Mouse (Mus musculus) frontal cortex, postnatal 10 days (tissue): ENCODE results near the gene Hoxa11.

ENCODE experiments used
- DNase-seq, 2 experiments: peaks; one replicate each; pipeline ENCODE4 v3.0.0; 2022; ENCODE audit warnings: low spot score in 2 of 2, mixed read lengths in 1 of 2

Hoxa11 gene

DNA sequence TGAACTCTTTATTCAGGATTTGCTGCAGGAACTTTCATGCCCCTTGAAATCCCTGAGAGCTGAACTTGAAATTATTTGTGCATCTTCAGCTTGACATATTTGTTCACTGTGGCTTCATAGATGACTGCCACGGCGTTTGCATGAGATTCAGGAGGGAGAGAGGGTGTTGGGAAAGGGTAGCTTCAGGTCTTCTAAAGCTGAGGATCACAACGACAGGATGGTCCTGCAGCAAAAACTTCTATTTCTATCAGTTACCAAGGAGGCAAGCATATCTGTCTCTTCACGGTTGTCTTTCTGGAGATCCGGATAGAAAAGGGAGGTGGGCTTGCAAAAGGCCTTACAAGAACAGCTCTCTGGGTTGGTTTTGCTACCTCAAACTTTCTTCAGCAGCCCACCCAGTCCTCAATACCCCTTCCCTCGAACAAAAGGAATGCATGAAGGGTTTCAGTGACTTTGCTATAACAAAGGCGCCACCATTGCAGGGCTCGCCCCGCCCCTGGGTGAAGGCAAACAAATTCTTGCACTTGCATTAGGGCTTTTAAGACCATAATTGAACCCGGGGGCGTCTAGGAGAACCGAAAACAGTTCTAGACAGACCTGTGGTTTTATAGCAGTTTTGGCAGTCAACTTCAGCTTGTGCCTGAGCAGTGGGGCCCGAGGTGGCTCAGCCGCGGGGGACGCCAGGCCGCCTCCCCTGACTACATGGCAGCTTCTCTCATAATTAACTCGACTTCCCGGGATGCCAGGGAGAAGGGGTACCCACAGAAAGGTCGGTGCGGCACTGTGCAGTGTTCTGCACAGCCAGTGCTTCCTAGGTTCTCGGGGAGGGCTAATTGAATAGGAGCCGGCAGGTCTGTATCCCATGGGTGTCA lies 2.4 kb upstream of the Hoxa11 start:
- DNase-seq = no peak

DNA sequence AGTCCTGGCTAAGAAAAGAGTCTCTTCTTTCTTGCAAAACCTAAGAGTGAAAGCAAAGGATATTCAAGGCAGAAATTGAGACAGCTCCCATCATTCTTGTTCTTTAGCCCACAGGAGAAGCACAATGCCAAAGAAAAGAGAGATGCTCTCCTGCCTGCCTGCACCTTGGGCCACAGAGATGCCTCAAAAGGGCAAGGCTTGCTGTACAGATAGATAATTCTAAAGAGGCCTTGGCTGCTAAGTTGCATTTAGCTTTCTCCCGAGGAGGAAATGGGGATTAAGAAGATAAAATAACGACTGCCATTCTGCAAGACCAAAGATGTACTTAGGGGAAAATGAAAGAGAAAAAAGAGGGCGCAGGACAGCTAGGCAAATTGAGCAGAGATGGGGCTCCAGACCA lies 1.3 kb upstream of the Hoxa11 start:
- DNase-seq = no peak

DNA sequence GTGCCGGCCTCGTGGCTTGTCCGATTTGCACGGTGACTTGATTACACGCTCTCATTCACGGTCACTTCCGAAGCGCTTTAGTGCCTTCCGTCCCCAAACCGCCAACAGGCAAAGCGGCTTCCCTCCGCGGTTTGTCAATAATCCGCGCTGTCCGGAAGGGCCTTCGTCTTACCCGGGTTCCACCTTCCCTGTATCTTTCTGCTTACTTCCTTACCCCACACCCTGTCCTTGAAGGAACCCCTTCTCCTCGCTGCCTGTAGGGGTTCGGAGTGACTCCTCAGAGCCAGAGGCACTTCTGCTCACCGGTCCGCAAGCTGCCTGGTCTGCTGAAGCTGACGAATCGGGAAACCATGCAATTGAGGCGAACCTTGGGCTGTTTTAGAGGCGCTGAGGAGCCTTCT lies 793 bp upstream of the Hoxa11 start:
- DNase-seq = no peak

DNA sequence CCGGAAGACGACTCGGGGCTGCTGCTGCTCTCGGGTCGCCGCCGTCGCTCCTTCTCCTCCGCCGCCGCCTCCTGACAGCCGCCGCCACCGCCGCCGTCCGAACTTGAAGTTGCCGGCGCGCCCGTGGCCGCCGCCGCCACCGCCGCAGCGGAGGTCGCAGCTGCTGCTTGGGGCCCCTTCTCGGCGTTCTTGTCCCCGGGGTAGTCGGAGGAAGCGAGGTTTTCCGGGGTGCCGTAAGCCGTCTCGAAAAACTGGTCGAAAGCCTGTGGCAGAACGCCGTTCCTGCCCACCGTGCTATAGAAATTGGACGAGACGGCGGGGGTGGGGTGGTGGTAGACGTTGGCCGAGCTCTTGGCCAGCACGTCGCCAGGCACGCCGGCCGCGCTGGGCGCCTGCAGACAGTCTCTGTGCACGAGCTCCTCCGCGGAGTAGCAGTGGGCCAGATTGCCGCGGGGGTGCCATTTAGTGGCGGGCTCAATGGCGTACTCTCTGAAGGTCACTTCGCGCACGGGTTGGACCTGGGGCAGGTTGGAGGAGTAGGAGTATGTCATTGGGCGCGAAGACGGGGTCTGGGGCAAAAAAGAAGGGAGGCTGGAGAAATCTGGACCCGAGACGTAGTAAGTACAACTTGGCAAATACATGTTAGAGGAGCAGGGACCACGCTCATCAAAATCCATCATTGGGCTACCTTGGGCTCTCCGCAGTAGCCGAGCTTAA lies 412 bp downstream of the Hoxa11 start:
- no peak for DNase-seq

DNA sequence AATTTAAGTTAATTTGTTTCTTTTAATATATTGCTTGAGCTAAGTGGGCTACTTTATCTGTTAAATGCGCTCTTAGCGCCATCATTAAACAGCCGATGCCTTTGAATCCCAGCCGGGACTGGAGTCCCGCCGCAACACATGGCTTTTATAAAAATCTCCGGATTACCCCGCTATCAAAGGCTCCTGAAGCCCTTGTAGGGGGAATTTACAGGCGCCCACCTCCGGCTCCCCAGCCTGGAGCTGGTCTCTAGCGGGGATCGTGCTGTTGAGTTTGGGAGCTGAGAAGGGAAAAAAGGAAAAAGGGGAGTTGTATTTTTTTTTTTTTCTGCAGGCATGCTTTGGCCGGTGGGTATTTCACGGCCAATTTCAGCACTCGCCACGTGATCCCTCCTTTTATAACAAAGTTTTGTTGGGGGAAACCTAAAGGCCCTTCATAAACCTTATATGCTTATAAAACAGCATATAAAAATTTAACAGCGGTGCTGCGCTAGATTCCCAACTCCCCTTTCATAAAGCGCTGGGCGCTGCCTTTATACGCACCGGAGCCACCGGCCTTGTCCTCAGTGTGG lies 1.1 kb downstream of the Hoxa11 start:
- no peak for DNase-seq

DNA sequence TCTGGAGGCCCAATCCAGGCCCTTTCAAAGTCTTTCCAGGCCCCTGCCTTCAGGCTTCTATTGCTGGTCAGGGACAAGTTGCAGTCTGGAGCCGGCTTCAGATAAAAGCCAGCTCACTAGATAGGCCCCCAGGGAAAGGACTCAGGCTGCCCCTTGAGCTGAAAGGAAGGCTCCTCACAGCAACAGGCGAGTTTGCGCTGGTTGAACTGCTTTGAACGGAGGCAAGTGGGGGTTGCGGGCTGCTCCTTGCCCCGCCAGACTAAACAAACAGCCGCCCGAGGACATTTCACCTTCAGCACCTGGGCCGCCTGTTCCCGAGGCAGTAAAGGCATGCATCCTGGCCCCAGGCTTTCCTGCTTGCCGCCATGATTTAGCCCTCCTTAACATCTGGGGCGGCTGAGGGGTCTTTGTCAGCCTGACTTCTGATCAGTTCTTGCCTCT lies 1.9 kb downstream of the Hoxa11 start:
- no peak for DNase-seq

DNA sequence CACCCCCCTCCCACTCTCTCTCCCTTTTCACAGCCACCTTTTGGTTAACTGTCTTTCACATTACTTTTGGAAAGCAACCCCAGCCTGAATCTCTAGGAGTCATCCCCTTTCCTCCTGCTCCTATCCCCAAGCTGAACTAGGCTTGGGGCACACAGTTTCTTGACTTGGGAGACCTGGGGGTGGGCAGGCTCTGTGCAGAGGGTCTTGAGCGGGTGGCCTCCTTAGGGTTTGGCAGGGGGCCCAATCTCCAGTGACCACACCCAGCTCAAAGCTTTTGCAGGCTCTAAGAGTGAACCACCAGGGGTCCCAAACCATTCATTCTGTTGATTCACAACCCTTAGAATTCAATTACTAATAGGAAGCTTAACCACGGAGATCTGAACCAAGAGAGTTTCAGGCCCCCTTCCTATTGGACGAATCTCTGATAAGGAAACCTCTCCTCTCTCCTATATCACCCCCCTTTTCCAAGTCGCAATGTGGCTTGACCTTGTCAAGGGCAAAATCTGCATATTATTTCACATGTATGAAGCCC lies 2.7 kb downstream of the Hoxa11 start:
- DNase-seq = no peak

DNA sequence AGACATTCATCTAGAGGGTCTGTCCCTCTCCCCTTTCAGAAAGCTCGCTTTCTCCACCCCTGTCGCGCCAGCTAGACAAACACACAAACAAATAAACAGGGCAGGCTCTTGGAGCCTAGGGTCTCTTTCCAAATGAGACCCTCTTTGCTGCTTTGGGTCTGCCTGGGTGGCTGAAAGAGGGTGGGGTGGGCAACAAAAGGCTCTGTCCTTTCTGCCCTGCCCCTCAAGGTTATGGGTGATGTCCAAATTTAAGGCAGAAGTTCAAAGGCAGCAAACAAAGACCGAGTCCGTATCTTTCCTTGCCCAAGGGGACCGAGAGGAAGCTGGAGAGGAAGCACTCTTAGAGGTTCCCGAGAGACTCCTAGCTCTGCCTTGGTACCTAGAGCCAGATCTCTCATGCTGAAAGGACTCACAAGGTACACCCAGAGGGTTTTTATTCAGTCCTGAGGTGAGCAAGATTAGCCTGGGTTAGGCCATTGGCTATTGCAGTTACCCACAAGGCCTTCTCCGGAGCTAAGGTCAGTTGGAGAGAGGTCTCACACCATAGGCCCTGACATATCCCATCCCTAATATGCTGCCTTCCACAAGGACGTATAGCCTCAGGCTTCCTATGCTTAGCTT lies 4.5 kb downstream of the Hoxa11 start:
- no peak for DNase-seq

DNA sequence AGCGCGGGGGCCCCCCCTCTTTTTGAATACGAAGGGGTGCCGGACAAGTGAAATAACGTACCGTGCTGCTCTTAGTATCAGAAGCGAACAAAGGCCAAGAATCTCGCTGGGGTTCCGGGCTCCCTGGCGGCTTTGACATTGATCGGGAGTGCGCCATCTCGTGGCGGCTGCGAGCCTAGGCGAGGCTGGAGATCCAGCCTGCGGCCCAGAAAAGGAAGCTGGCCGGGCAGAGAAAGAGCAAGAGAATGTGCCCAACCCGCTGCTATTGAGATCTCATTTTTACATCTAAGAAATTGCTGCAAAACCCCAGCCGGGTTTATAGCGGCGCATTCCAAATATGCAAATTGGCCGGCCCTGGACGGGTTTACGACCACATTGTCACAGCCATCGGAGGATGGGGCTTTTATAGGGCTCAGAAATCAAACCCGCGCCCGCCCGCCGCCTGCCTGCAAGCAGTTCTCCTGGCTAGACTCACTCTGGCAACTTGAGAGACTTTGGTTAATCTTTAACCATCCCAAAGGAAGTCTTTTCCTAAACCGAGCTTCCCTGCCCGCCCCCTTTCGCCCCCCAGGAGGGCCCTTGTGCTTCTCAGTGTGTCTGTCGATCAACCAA lies 5.1 kb downstream of the Hoxa11 start, which contains the start of gene Hoxa10:
Gene Hoxa10 (minus strand): TSS at position 466 of the 612 bp plus-strand sequence.
- no peak for DNase-seq

DNA sequence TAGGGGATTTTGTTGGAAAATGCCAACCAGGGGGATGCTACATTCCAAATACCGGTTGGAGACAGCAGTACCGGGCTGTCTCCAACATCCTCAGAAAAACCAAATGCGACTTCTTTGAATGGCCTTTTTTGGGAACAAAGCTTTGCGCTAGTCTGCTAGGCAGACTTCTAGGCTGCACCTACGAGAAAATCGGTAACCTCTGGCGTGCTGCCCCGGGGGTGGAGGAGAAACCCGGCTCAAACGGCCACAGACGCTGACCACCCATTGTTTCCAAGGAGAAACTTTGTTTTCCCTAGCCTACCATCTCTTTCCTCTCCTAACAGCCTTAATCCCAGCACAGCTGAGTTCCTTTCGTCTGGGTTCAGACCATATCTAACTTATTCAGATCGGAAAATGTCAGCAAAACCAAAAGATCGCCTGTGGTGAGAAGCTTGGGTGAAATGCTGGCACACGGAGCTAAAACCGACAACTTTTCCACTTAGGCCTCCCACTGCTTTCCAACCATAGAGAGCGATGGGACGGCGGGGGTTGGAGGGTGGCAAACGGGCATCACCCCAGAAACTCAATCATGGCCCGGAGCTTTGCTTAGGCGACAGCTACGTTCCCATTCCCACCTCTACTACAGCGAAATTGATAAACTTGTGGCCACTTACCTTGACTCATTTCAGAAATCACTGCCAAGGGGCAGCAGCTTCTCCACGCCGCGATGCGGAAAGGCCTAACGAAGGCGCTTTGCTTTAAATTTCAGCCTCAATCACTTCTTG lies 5.8 kb downstream of the Hoxa11 start:
- DNase-seq = no peak

DNA sequence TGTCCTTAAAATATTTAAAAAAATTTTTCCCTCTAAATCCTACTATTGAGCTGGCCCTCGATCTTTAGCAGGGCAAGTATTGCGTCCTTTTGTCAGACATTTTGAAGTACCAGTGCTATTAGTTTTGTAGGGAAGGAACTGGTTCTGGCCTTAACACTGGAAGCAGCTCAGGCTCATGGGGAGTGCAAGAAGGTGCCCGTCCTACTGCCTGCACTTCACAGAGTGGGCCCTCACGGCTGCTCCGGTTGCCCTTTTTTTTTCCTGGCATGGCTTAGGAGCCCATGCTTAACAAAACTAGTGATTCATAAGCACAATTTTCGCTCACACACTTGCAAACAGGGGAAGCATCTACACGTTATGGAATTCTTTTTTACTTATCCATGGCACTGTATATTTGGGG lies 6.6 kb downstream of the Hoxa11 start:
- no peak for DNase-seq

DNA sequence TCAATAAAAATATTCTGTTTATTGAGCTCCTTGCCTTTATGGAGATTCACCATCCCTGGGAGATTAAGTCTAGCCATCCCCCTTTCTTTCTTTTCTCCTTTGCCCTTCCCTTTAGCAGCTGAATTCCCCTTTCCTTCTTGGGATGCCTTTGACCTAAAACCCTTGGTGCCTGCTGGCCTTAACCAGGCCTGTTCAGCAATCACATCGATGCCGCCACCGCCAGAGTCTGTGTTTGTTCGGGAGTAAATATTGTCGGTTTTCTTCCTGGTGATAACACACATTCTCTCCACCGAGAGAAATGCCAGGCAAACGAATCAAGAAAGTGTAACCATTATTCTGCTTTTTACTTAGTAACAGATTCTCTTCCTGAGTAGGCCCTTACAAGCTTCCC lies 7.5 kb downstream of the Hoxa11 start:
- DNase-seq = no peak

DNA sequence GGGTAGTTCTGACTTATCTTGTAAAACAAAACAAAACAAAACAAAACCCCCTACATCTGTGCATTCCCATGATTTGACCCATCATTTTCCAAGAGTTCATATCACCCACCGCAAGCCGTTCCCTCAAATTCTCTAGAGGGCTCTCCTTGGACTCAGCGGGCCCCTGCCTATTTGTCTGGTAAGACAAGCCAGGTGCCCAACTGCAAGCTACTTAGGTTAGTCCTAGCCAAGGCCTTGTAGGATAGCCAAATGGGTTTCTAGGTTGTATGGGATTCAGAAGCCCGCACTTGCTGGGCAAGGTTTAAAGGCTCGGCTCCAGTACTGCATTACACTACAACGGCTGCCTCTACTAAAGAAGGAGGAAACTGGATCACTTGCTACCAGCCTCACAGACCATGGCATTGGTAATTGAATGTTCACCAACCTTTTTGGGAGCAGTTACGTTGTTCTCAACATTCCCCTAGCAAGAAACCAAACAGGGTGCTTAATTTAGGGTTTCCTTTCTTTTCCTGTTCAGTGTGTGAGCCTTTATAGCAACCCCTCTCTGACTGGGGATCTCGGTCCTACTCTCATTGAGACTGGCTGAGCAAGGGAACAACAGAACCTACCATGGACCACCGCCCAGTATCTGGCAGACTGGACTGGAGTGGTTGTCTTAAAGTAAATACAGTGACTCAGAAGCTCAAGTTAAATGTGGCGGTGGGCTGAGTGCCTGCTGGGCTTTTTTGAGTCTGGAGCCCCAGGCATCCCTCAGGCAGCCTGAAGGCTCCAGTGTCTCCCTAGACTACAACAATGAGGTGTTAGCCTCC lies 8.1 kb downstream of the Hoxa11 start:
- DNase-seq = no peak

DNA sequence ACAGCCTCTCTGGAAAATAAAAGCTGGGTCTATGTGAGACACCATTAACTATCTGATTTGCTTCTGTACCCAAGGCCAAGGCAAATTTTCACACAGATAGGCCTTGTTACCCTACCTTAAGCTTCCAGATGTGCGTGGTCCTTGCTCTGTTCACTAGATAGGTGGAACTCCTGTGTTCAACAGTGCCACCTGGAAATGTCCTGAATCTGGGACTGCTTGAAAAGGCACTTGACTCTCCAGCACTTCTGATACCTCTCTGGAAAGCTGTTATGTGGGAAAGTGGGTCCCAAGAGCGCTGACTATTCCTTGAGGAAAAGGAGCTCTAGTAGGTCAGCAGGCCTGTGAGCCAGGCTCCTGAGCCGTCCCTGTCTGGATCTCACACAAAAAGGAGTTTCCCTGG lies 8.8 kb downstream of the Hoxa11 start:
- no peak for DNase-seq

DNA sequence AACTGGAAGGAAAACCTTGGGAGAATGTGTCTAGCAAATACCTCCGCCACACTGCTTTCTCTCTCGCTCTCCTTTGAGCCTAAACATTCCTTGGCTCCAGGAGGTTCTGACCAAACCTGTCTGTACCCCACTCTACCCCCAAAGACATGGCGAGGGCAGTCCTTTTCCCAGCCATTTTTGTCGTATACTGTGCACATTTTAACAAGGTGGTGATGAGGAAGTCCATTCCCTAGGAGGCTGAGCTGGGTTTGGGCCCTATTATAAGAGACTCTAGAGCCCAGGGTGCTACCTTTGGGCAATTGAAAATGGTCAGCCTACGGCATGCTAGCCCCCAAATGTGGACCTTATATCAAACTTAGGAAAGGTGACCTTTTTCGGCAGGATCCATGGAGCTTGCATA lies 9.7 kb downstream of the Hoxa11 start:
- no peak for DNase-seq

DNA sequence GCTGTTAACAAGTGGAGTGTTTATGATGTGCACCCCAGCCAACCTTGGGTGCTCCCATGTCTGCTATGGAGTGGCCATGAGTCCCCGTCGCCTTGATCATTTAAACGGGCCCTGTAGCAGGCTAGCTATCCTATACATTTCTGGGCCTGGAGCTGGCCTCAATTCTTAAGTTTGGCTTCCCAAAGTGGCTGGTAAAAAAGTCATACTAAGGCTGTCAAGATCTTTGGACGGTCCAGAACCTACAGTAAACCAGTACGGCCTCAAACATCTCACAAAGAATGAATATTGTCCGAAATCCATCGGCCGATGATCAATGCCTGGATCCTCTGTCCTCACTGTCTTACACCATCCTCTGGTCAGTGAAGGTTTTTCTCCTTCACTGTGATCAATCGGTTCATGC lies 10.3 kb downstream of the Hoxa11 start:
- DNase-seq = no peak

DNA sequence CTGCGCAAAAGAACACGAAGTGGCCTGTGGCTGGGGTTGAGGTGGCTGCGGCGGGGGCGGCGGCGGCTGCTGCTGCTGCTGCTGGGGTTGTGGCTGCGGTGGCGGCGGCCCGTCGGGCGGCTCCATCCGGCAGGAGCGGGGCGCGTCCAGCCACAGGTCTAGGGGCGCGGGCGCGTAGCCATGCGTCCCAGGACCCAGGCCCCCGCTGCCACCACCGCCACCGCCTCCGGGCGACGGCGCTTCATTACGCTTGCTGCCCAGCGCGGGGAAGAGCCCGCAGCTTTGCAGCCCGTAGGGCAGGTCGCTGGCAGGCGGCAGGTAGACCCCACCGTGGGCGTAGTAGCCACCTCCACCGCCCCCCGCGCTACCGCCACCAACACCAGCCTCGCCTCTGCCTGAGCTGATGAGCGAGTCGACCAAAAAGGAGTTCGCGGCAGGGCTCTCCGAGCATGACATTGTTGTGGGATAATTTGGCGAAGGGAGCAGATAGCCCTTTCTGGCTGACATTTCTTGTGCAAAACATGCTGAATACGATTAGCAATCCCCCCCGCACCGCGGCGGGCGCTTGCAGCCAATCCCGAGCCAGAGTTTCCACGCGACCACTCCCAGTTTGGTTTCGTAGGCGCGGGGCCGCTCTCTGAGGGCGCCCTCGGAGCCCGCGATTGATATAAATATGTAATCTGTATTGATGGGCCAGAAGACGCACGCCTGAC lies 11.0 kb downstream of the Hoxa11 start:
- no peak for DNase-seq

DNA sequence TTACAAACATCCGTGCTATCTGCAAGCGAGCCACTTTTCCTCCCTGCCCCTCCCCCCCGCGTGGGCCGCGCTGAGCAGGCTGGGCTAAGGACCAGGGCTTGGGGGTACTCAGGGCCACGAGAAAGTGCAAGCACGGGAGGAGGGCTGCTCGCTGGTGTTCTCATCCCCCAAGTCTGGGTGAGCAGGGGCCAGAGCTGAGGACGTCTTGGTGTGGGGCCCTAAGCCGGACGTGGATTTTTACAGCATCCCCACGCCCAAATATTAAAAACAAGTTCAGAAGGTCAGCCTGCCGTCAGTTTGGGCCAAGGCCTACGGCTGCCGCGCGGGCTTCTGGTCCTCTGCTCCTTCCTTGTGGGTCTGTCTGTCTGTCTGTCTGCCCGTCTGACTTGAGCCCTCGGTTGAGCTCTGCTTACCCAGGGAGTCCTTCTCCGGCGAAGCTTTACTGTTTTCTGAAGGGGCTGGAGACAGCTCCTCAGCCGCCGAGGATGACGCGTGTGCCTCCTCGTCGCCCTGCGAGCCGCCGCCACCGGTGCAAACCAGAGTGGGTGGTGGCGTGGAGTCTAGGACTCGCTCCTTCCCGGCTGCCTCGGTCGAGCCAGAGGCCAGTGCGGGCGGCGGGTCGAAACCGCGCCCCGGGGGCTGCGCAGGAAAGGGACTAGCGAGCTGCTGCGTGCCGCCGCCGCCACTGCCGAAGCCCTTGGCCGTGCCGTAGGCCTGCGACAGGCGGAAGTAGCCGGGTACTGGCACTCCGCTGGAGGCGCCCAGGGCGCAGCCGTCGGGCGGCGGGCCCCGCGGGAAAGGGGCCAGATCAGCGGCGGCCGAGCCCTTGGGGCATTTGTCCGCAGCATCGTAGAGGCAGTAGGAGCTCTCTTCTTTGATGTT lies 11.8 kb downstream of the Hoxa11 start:
- DNase-seq = no peak
